Mouse (Mus musculus) small intestine, adult 2 months (tissue): ENCODE data around the gene Olfr675.

ENCODE experiments used
- CTCF ChIP-seq: fragments of 200-500 bp; IDR thresholded peaks from 2 replicates; pipeline ENCODE4 v1.5.1; 2012; ENCODE audit warnings: low read depth, mild to moderate bottlenecking, control low read depth, inconsistent platforms, low read length, moderate library complexity, mixed read lengths; ENCODE audit not compliant: insufficient replicate concordance, insufficient read length; ENCODE audit errors: extremely low read depth
- POLR2A ChIP-seq: fragments of 200-500 bp; IDR thresholded peaks from 2 replicates; pipeline ENCODE4 v1.6.1; 2012; ENCODE audit warnings: low read depth, mild to moderate bottlenecking, control low read depth, inconsistent platforms, low read length, moderate library complexity

DNA sequence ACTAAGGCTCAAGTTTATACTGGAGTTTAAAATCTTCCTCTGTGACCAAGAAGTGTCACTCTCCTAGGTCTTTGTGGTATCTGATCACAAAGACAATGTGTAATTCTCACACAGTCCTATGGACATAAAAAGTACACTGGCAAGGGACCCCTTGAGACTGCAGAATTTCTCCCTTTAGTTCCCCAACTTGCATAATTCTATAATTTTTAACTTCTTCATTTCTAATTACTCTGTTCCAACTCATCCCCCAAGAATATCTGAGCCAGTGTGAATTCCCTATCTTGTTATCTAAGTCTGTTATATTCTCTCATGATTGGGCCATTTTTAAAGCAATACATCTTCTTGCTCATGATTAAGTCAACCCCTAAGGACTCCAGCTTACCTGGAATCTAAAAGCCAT is 26.3 kb downstream of the Olfr675 start, which contains the start of gene Olfr672:
- no peak for TF ChIP-seq POLR2A
- no peak for TF ChIP-seq CTCF
